Mouse (Mus musculus): Measurements from ENCODE around the gene Mettl13. TPM values are rescaled to one million over a fixed set of nuclear protein-coding genes. Genes with fewer than 3 reads are reported as not detected.

The Mettl13 gene
- total and polyA plus RNA-seq, 2 experiments = 3.0 to 8.6 TPM

DNA sequence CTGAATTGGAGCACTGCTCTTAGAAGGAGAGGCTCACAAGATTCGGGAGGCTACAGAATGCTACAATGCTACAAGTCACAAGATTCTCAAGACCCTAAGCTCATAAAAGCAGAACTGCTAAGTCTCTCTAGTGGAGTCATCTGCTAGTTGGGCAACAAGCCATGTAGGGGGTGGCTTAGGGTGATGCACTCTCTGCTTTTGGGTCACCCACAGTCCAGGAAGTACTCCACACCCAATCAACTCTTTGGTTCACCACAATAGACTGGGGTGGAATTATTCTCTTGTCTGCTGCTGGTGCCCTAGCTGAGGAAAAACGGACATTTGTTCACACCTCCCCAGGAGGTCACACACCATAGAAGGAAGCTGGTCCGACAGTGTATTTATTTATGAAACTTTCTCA is 16.6 kb upstream of the Mettl13 start:
- Histone ChIP-seq H3K4me3 (ENCODE audit: insufficient read depth, low read depth, low read length) (no peak overlapping the region), H3K27ac (replicated peaks; ENCODE audit: insufficient read depth, low read depth, low read length) (no peak overlapping the region), H3K9ac (ENCODE audit: low read depth, low read length) (no peak overlapping the region), H3K36me3 (ENCODE audit: control insufficient read depth, insufficient read depth, low read length) (no peaks in the 10 kb centered on the region), H3K27me3 (ENCODE audit: control insufficient read depth, insufficient read depth, low read length) (no peaks in the 10 kb centered on the region), H3K4me1 (ENCODE audit: control insufficient read depth, insufficient read depth, low read length) (no peaks in the 10 kb centered on the region), H3K79me2 (ENCODE audit: control insufficient read depth, insufficient read depth, low read length) (no peaks in the 10 kb centered on the region)
- DNase-seq (ENCODE audit: extremely low read depth, low read depth, low spot score) = peak; percentile 43
- WGBS = 68% methylated on average over 3 of the region's 3 CpGs
- TF ChIP-seq POLR2A (IDR thresholded peaks at IDR 0.05; ENCODE audit: extremely low read depth, insufficient read depth, low read length) = no peak
- TF ChIP-seq CTCF (IDR thresholded peaks at IDR 0.05; ENCODE audit: low read depth, low read length) = no peak

DNA sequence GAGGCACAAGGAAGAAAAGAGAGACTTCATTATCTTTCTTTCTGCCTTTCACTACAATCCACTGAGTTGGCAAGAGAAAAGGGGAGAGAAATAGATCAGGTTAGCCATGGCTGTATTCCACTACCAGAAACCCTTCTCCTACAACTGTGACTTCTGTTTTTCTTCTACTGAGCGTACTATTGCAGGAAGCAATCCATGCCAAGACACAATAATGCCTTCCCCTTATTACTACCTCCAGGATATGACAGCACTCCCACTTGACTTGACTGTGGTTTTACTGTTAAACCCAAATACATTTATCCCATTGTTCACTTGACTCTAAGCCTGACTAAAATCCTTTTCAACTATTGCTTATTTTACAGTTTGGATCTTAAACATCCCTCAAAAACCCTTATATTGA is 14.9 kb upstream of the Mettl13 start:
- no peak for TF ChIP-seq CTCF (IDR thresholded peaks at IDR 0.05; ENCODE audit: low read depth, low read length)
- TF ChIP-seq POLR2A (IDR thresholded peaks at IDR 0.05; ENCODE audit: extremely low read depth, insufficient read depth, low read length) = no peak
- 94% methylated on average over 1 of the region's 1 CpGs for WGBS
- no peak overlapping the region for H3K9ac ChIP-seq (ENCODE audit: low read depth, low read length)
- no peaks in the 10 kb centered on the region for H3K79me2 ChIP-seq (ENCODE audit: control insufficient read depth, insufficient read depth, low read length)
- no peaks in the 10 kb centered on the region for H3K36me3 ChIP-seq (ENCODE audit: control insufficient read depth, insufficient read depth, low read length)
- H3K4me3 ChIP-seq (ENCODE audit: insufficient read depth, low read depth, low read length) = no peak overlapping the region
- no peak overlapping the region for H3K27ac ChIP-seq (replicated peaks; ENCODE audit: insufficient read depth, low read depth, low read length)
- peak; percentile 15 for DNase-seq (ENCODE audit: extremely low read depth, low read depth, low spot score)
- no peaks in the 10 kb centered on the region for H3K27me3 ChIP-seq (ENCODE audit: control insufficient read depth, insufficient read depth, low read length)
- H3K4me1 ChIP-seq (ENCODE audit: control insufficient read depth, insufficient read depth, low read length) = no peaks in the 10 kb centered on the region

- no peak overlapping the region for H3K4me3 ChIP-seq (ENCODE audit: insufficient read depth, low read depth, low read length)
- H3K79me2 ChIP-seq (ENCODE audit: control insufficient read depth, insufficient read depth, low read length) = no peaks in the 10 kb centered on the region
- no peak for TF ChIP-seq POLR2A (IDR thresholded peaks at IDR 0.05; ENCODE audit: extremely low read depth, insufficient read depth, low read length)
- no peak for TF ChIP-seq CTCF (IDR thresholded peaks at IDR 0.05; ENCODE audit: low read depth, low read length)
- WGBS = 89% methylated on average over 3 of the region's 3 CpGs
- no peaks in the 10 kb centered on the region for H3K36me3 ChIP-seq (ENCODE audit: control insufficient read depth, insufficient read depth, low read length)
- DNase-seq (ENCODE audit: extremely low read depth, low read depth, low spot score) = no peak
- H3K27me3 ChIP-seq (ENCODE audit: control insufficient read depth, insufficient read depth, low read length) = no peaks in the 10 kb centered on the region
- H3K9ac ChIP-seq (ENCODE audit: low read depth, low read length) = no peak overlapping the region
- H3K4me1 ChIP-seq (ENCODE audit: control insufficient read depth, insufficient read depth, low read length) = no peaks in the 10 kb centered on the region
- H3K27ac ChIP-seq (replicated peaks; ENCODE audit: insufficient read depth, low read depth, low read length) = no peak overlapping the region
Measured at GRCm38 (mm10) chr1:162554193-162554592, 5.8 kb upstream of the Mettl13 start.

- DNase-seq (ENCODE audit: extremely low read depth, low read depth, low spot score) = no peak
- Histone ChIP-seq H3K4me3 (ENCODE audit: insufficient read depth, low read depth, low read length) (no peak overlapping the region), H3K36me3 (ENCODE audit: control insufficient read depth, insufficient read depth, low read length) (no peaks in the 10 kb centered on the region), H3K79me2 (ENCODE audit: control insufficient read depth, insufficient read depth, low read length) (no peaks in the 10 kb centered on the region), H3K9ac (ENCODE audit: low read depth, low read length) (no peak overlapping the region), H3K4me1 (ENCODE audit: control insufficient read depth, insufficient read depth, low read length) (0 out of 2 replicates have a peak, but pooled peaks cover under 1% of the 10 kb centered on the region), H3K27ac (replicated peaks; ENCODE audit: insufficient read depth, low read depth, low read length) (no peak overlapping the region), H3K27me3 (ENCODE audit: control insufficient read depth, insufficient read depth, low read length) (no peaks in the 10 kb centered on the region)
- TF ChIP-seq POLR2A (IDR thresholded peaks at IDR 0.05; ENCODE audit: extremely low read depth, insufficient read depth, low read length) = no peak
- TF ChIP-seq CTCF (IDR thresholded peaks at IDR 0.05; ENCODE audit: low read depth, low read length) = no peak
- WGBS = 84% methylated on average over 9 of the region's 9 CpGs
Measured at GRCm38 (mm10) chr1:162552956-162553355, 4.6 kb upstream of the Mettl13 start.

DNA sequence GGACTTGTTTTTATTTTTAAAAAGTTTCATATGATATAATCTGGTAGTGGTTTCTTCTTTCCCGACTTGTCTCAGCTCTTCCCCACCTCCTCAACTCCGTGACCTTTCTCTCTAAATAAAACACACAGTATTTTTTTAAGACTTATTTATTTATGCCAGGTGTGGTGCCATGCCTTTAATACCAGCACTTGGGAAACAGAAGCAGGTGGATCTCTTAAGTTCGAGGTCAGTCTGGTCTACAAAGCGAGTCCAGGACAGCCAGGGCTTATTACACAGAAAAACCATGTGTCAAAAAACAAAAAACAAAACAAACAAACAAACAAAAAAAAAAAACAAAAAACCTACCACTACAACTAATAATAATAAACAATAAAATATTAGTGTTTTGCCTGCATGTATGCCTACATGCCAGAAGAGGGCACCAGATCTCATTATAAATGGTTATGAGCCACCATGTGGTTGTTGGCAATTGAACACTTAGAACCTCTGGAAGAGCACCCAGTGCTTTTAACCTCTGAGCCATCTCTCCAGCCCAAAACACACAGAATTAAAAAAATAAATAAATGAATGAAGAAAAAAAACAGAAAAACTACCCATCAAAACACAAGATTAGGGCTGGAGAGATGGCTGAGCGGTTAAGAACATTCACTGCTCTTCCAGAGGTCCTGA is 1.4 kb upstream of the Mettl13 start:
- DNase-seq (ENCODE audit: extremely low read depth, low read depth, low spot score) = peak; percentile 55
- Histone ChIP-seq H3K27me3 (ENCODE audit: control insufficient read depth, insufficient read depth, low read length) (no peaks in the 10 kb centered on the region), H3K36me3 (ENCODE audit: control insufficient read depth, insufficient read depth, low read length) (no peaks in the 10 kb centered on the region), H3K27ac (replicated peaks; ENCODE audit: insufficient read depth, low read depth, low read length) (no peak overlapping the region), H3K9ac (ENCODE audit: low read depth, low read length) (no peak overlapping the region), H3K79me2 (ENCODE audit: control insufficient read depth, insufficient read depth, low read length) (no peaks in the 10 kb centered on the region), H3K4me1 (ENCODE audit: control insufficient read depth, insufficient read depth, low read length) (peaks cover 6% of the 10 kb centered on the region), H3K4me3 (ENCODE audit: insufficient read depth, low read depth, low read length) (no peak overlapping the region)
- WGBS = 74% methylated on average over 5 of the region's 5 CpGs
- TF ChIP-seq POLR2A (IDR thresholded peaks at IDR 0.05; ENCODE audit: extremely low read depth, insufficient read depth, low read length) (no peak), CTCF (IDR thresholded peaks at IDR 0.05; ENCODE audit: low read depth, low read length) (peak; percentile 56)

DNA sequence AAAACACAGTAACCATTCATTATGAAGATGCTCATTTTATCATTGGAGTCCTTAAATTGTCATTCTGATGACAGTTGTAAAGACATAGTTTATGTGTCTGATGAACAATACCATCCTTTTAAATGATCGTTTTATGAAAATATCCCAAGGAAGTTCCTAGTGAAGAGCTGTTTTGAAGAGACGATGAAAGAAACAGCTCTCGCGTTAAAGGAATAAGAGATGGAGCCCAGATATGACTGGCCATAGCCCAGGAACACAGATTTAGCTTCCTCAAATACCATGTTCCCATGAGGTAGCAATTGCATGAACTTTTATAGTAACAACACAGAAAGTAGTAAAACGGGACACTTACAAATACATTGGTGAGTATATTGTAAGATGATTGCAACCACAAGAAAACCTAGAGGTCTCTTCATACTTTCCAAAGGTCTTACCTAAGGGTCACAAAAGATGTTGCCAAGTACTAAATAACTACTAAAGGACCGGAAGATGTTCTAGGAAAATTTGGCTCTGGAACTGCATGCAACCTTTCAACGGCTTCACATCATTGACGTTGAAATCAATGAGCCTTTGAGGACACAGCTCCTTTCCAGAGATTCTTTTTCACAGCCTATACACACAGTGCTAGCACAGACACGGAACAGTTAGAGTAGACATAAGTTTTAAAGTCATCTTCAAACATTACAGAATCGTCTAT is 714 bp upstream of the Mettl13 start:
- DNase-seq (ENCODE audit: extremely low read depth, low read depth, low spot score) = peak; percentile 51
- TF ChIP-seq CTCF (IDR thresholded peaks at IDR 0.05; ENCODE audit: low read depth, low read length) (no peak), POLR2A (IDR thresholded peaks at IDR 0.05; ENCODE audit: extremely low read depth, insufficient read depth, low read length) (no peak)
- peak overlapping the region; percentile 66; the same call in 1 of the 2 replicates for H3K4me3 ChIP-seq (ENCODE audit: insufficient read depth, low read depth, low read length)
- no peaks in the 10 kb centered on the region for H3K79me2 ChIP-seq (ENCODE audit: control insufficient read depth, insufficient read depth, low read length)
- H3K27ac ChIP-seq (replicated peaks; ENCODE audit: insufficient read depth, low read depth, low read length) = no peak overlapping the region
- H3K36me3 ChIP-seq (ENCODE audit: control insufficient read depth, insufficient read depth, low read length) = no peaks in the 10 kb centered on the region
- no peak overlapping the region for H3K9ac ChIP-seq (ENCODE audit: low read depth, low read length)
- 37% methylated on average over 10 of the region's 10 CpGs for WGBS
- H3K4me1 ChIP-seq (ENCODE audit: control insufficient read depth, insufficient read depth, low read length) = peaks cover 6% of the 10 kb centered on the region
- H3K27me3 ChIP-seq (ENCODE audit: control insufficient read depth, insufficient read depth, low read length) = no peaks in the 10 kb centered on the region
